Mouse (Mus musculus) small intestine, adult 2 months (tissue): ENCODE measurements at regions not wholly inside any gene's neighbourhood (a gene's known extent, or its start where the extent isn't known, plus 50 kb on each side); places are given as distances from the start of the nearest gene placed in this dataset.

Source experiments
- CTCF ChIP-seq: fragments of 200-500 bp; IDR thresholded peaks from 2 replicates; pipeline ENCODE4 v1.5.1; 2012; ENCODE audit warnings: low read depth, mild to moderate bottlenecking, control low read depth, inconsistent platforms, low read length, moderate library complexity, mixed read lengths; ENCODE audit not compliant: insufficient replicate concordance, insufficient read length; ENCODE audit errors: extremely low read depth
- POLR2A ChIP-seq: fragments of 200-500 bp; IDR thresholded peaks from 2 replicates; pipeline ENCODE4 v1.6.1; 2012; ENCODE audit warnings: low read depth, mild to moderate bottlenecking, control low read depth, inconsistent platforms, low read length, moderate library complexity

DNA sequence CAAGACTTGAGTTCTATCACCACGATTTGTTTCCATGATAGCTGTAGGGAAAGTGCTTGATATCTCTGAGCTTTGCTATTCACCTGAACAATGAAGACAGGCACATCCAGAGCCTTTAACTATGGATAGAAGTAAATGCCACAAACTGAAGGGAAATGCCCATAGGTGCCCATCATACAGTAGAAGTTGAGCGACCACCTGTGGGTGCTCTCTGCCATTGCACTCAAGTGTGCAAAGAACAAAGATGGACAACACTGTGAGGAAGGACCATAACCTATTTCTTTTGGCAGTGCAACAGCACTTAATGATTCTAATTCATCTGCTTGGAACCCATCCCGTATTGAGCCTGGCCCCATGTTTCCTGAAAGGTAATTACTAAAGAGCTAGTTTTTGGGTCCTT lies 116.4 kb upstream of the Ngly1 start:
- no peak for TF ChIP-seq CTCF
- no peak for TF ChIP-seq POLR2A
